Mouse (Mus musculus) lung, adult 2 months (tissue): Measurements from ENCODE around the gene Dhdh. TPM values are rescaled to one million over a fixed set of nuclear protein-coding genes. Genes with fewer than 3 reads are reported as not detected.

Source experiments
- DNase-seq: peaks from one replicate; pipeline ENCODE4 v3.0.0; 2022
- H3K4me1 ChIP-seq: fragments of 200-500 bp; 2 replicates; pipeline ENCODE4 v1.6.1; 2011; ENCODE audit warnings: low read length; ENCODE audit not compliant: control insufficient read depth, insufficient read depth
- H3K4me3 ChIP-seq: fragments of 200-500 bp; replicated peaks from 2 replicates; pipeline ENCODE3; 2011; ENCODE audit warnings: low read depth, mild to moderate bottlenecking, control low read depth, low read length; ENCODE audit errors: extremely low read depth
- CTCF ChIP-seq: fragments of 200-500 bp; IDR thresholded peaks from 2 replicates; pipeline ENCODE4 v1.5.1; 2011; ENCODE audit warnings: mild to moderate bottlenecking, low read length, control low read depth; ENCODE audit not compliant: insufficient read depth
- POLR2A ChIP-seq: fragments of 200-500 bp; IDR thresholded peaks from 2 replicates; pipeline ENCODE4 v1.6.1; 2011; ENCODE audit warnings: low read depth, mild to moderate bottlenecking, control low read depth, low read length, borderline replicate concordance; ENCODE audit errors: extremely low read depth
- WGBS: fragments of 180-500 bp; shearing (Covaris S2); methylation state at CpG from one replicate; pipeline ENCODE4 v1.1.7; 2018; 5-methylcytosine and 5-hydroxymethylcytosine counted together
- polyA plus RNA-seq: library from polyadenylated mRNA; depleted of rRNA; stranded (reverse); fragments of >200 nt; gene quantifications from 2 replicates; pipeline ENCODE4 v1.2.3, GENCODE M21; 2012

Dhdh gene
- polyA plus RNA-seq, 1 experiment = 5.4 TPM

DNA sequence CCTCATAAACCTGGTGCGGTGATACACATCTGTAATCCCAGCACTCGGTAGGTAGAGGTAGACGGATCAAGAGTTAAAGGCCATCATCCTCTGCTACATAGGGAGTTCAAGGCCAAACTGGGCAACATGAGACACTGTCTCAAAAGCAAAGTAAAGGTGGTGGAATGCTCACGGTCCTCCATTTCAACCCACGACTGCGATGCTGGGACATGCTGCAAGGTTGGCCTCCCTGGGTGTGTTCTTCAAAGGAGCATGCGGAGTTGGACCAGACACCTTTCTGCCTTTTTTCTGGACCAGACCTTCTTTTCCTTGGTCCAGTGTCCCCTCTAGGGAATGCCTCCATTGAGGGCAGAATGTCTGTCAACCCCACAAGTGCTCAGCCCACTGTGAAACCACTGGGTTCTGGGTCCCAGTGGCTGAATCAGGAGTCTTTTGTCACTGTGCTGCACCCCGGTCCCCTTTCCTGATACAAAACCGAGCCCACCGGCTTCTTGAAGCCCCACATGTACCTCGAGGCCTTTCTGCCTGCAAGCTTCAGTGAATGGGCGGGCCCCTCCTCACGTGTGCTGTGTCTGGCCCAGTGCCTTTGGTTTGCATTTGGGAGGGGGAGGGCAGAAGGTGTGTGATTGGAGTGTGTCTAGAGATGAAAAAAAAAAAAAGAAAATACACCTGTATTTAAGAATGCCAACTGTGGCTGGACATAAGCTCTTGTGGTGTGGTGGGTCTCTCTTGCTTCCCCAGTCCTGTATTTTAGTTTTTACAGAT, 32.5 kb downstream of the Dhdh start:
- DNase-seq = no peak
- TF ChIP-seq POLR2A (0 out of 2 replicates have a peak, but pooled peaks have one; percentile 19), CTCF (no peak)
- H3K4me3 ChIP-seq = no peak overlapping the region
- 74% methylated on average over 13 of the region's 13 CpGs for WGBS
- peaks cover 6% of the 10 kb centered on the region for H3K4me1 ChIP-seq

DNA sequence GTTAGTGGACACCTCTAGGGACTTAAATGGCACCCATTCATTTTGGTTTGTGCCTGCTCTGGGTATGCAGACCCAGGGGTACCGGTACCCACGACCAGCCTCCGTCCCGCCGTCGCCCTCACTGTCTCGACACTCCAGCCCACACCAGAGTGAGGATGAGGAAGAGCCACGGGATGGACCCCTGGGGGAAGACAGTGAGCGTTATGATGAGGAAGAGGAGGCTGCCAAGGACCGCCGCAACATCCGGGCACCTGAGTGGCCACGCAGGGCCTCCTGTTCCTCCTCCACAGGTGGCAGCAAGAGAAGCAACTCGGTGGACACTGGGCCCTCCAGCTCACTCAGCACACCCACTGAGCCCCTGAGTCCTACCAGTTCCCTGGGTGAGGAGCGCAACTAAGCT, 33.6 kb downstream of the Dhdh start:
- Histone ChIP-seq H3K4me1 (peaks cover 3% of the 10 kb centered on the region; the same call in 1 of the 2 replicates), H3K4me3 (no peak overlapping the region)
- TF ChIP-seq CTCF (no peak), POLR2A (no peak)
- 87% methylated on average over 15 of the region's 15 CpGs for WGBS
- no peak for DNase-seq

DNA sequence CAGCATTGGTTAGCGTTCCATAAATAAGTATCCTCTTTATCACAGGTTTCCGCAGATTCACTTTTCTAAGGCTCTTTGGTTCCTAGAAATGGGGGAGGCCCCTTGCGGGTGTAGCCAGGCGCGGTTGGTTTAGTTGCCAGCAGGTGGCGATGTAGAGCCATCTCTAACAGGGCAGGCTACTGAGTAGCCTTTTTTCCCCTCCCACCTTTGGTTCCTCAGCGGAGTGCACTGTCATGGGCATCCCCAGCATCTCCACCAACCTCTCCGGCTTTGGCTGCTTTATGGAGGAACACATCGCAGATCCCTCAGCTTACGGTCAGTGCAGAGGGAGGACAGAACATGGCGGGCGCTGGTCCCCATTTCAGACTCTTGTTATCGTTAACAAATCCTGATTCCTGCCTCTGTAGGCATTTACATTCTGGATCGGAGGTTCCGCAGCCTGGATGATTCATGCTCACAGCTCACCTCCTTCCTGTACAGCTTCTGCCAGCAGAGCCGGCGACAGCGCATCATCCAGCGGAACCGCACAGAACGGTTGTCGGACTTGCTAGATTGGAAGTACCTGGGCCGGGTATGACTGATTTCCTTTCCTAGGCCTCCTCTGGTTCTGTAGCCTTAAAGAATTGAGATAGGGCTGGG, 37.1 kb downstream of the Dhdh start:
- Histone ChIP-seq H3K4me3 (no peak overlapping the region), H3K4me1 (no peaks in the 10 kb centered on the region; the same call in 1 of the 2 replicates)
- DNase-seq = peak; percentile 75
- TF ChIP-seq POLR2A (no peak), CTCF (peak; percentile 76)
- WGBS = 55% methylated on average over 23 of the region's 23 CpGs

DNA sequence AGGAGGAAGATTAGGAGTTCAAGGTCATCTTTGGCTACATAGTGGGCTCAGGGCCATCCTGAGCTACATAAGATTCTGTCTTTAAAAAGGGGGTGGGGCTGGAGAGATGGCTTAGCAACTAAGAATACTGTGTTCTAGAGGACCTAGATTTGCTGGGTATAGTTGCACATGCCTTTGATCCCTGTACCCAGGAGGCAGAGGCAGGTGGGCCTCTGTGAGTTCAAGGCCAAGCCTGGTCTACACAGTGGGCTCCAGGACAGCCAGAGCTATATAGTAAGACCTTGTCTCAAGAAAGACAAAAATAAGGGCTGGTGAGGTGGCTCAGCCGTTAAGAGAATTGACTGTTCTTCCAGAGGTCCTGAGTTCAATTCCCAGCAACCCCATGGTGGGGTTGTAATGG, 38.6 kb downstream of the Dhdh start:
- WGBS = 81% methylated on average over 1 of the region's 1 CpGs
- no peak for DNase-seq
- Histone ChIP-seq H3K4me1 (no peaks in the 10 kb centered on the region; the same call in 1 of the 2 replicates), H3K4me3 (no peak overlapping the region)
- no peak for TF ChIP-seq CTCF
- no peak for TF ChIP-seq POLR2A

DNA sequence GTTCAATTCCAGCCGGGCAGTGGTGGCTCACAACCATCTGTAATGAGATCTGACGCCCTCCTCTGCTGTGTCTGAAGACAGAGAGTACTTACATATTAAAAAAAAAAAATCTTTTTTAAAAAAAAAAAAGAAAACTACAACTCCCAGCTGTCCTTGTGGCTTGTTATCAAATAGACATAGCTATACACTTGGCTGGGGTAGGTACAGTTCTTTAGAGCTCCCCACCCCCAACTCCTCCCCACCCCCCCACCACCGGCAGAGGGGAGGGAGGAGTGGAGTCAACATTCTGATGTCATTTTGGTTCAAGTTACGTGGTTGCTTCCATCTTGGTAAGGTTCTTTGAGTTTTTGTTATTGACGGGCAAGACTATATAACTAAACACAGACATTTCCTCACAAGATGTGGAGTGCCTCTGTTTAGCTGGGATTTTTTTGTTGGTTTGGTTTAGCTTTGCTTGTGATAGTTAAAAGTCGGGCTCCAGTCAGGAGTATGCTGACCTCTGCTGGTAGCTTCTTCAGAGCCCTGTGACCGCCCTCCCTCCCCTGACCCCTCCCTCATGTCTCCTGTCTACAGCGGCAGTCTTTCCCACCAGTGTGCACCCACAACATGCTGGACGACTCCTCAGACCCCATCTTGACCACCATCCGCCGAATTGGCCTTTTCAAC, 41.1 kb downstream of the Dhdh start:
- TF ChIP-seq CTCF = peak; percentile 53
- TF ChIP-seq POLR2A = no peak
- WGBS = 36% methylated on average over 11 of the region's 11 CpGs
- no peaks in the 10 kb centered on the region; the same call in 1 of the 2 replicates for H3K4me1 ChIP-seq
- no peak overlapping the region for H3K4me3 ChIP-seq
- DNase-seq = no peak

DNA sequence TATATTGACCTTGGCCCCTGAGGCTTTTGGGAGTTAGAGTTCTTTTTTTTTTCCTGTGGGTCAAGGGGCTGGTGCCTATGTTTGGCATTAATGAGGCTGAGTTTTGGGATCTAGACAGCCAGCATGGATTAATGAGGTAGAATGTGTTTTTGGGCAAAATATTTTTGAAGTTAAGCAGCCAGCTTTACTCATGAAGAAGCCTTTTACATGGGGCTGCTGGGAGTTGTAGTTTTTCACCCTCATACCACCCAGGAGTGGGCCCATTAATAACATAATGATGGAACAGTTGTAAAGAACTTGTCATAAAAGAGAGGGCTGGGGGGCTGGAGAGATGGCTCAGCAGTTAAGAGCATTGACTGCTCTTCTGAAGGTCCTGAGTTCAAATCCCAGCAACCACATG, 42.0 kb downstream of the Dhdh start:
- H3K4me3 ChIP-seq = no peak overlapping the region
- H3K4me1 ChIP-seq = no peaks in the 10 kb centered on the region; the same call in 1 of the 2 replicates
- TF ChIP-seq POLR2A (no peak), CTCF (no peak)
- no peak for DNase-seq

DNA sequence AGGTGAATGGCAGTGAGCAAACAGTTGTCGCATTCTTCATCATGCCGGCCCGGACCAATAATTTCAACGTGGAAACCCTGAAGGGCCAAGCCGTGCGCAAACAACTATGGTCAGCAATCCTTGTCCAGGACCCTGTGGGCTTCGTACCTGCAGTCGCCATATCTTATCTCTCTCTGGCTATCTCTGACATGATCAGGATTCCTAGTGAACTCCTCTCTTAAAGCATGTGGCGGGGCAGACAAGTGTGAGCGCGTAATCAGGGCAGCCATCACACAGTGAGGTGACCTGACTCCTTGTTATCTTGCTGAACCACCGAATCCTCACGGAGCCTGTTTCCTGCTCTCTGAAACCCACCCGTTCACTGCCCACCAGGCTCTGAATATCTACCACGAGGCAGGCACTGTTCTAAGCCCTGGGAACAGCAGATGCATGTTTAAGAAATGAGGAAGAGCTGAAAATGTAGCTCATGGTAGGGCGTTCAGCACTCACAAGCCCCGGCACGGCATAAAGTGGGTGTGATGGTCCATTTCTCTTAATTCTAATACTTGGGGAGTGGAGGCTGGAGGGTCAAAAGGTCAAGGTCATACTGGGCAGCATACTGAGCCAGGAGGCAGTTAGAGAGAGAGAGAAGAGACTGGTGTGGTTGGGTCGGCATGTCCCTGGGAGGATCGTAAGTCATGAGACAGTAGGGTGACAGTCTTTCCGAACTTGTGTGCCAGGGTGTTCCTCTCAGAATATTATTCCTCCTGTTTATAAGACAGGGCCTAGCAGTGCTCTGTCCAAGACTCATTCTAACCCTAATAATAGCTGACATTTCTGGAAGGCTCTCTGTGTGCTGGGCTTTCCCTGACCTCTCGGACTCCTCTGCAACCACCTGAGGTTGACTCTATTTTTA, 44.8 kb downstream of the Dhdh start:
- Histone ChIP-seq H3K4me1 (no peaks in the 10 kb centered on the region; the same call in 1 of the 2 replicates), H3K4me3 (no peak overlapping the region)
- no peak for DNase-seq
- TF ChIP-seq CTCF (no peak), POLR2A (no peak)
- 78% methylated on average over 22 of the region's 22 CpGs for WGBS

DNA sequence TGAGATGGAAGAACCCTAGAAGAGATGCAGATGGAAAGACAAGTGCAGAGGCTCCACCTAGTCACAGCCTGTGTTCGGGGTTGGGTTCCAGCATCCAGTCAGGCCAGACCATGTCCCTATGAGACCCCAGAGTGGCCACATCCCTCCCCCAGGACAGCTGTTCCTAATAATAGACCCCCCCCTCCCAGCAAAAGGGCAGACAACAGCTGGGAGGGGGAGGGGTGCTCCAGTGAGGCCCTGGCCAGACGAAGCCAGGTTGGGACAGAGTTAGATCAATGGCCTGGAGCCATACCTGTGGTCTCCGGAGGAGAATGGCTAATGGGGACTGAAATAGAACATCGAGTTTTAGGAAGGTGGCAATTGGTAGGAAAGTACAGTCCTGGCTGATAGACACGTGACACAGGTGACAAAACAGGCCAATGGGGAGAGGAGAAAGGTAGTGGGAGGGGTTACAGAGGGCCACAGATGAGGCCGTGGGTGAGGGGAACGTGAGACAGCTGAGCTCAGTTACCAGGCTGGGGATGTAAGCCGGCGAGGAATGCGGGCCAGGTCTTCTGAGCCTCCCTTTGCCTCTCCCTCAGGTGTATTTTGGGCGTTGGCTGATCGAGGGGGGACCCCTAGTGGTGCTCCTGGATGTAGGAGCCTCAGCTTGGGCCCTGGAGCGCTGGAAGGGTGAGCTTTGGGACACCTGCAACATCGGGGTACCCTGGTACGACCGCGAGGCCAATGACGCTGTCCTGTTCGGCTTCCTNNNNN, 50.9 kb downstream of the Dhdh start, which contains the start of gene Ruvbl2:
TSS of gene Ruvbl2 (minus strand) at position 576 of the 756 bp plus-strand sequence.
- H3K4me1 ChIP-seq = peaks cover 9% of the 10 kb centered on the region
- WGBS = 41% methylated on average over 19 of the region's 19 CpGs
- DNase-seq = peak; percentile 50
- TF ChIP-seq POLR2A (0 out of 2 replicates have a peak, but pooled peaks have one; percentile 26), CTCF (peak; percentile 7; the same call in 1 of the 2 replicates)
- H3K4me3 ChIP-seq = no peak within 1 kb of the TSS
